Mouse (Mus musculus): ENCODE data around the gene Hnrnpa2b1.

Gene Hnrnpa2b1

DNA sequence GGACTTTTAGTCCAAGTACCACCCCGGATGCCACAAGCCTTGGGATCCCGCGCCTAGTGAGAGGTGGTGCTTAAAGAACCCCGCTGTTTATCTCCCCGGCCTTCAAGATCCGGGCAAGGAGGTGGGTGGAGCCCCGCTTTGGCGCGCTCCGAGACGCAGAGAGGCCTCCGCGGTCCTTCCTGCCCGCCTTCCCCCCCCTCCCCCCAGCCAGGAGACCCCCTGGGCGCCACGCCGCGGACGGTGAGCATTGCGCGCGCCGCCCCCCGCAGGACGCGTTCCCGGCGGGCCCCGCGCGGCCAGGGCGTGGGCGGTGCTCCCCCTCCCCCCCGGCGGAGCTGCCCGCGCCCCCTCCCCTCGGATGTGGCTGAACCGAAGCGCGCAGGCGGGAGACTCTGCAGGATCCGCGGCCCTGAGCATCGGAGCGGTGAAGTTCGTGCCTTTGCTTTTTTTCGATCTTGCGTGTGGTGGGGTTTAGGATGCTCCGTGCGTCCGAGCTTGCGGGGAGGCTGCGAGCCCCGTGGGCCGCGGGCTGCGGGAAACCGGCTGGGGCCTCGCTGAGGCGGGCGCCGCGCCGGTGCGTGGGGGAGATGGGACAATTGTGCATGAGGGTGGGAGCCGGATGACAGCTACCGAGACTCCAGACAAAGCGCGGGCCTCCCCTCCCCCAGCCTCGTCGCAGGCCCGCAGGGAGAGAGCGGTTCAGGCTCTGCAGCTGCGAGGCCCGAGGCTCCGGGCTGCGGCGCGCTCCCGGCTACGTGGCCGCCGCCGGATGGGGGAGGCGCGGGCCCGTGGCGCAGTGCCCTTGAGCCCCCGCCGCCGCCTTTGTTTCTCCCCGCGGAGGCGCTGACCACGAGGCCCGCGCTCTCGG is 851 bp upstream of the Hnrnpa2b1 start, which contains the start of gene Cbx3:
Gene Cbx3, plus strand, starts transcription at position 50 of the 868 bp plus-strand sequence.
- DNase-seq (ENCODE audit: low read depth, low spot score): peak; percentile 90

DNA sequence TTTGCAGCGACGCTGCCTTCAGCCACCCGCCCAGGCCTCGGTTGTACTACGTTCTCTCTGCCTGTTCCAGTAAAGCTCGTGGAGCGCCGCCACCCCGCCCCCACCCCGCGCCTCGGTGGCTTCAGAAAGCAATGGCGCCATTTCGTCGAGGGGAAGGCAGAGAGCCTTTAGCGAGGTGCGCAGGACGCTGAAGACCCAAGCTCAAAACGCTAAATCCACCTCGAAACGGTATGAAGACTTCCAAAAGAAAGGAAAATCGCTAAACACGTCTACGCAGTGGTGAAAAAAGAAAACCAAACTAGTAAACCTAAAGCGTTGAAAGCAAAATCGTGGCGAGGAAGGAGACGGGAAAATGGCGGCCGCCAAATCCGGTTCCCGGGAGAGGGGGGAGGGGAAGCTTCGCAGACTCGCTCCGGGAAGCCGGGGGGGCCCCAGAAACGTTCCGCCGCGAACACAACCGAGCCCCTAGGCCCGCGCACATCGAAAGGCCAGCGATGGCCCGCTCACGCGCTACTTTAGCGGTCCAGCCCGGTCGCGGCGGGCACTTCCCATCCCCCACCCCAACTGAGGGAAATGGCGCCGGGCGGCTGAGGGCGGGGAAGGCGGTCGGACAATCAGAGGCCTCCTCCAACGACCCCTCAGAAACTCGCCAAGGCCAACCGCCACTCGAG is 668 bp downstream of the Hnrnpa2b1 start:
- DNase-seq (ENCODE audit: low read depth, low spot score): peak; percentile 78

DNA sequence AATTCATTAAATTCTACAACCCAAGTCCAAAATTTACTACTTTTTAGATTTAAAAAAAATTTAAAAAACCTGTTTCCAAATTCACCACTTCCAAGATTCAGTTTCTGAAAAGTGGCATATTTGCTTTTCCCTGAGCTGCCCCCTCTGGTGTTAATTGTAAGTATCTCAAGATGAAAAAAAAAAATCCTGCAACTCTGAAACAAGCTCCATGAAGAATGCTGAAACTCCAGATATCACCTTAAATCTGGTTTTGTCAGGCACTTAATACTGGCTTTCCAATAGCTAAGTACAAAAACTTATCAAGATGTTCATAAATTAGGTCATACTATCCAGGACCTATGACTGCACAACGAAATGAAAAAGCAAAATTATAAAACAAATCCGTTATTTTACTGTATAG is 2.0 kb downstream of the Hnrnpa2b1 start:
- DNase-seq (ENCODE audit: low read depth, low spot score): no peak

DNA sequence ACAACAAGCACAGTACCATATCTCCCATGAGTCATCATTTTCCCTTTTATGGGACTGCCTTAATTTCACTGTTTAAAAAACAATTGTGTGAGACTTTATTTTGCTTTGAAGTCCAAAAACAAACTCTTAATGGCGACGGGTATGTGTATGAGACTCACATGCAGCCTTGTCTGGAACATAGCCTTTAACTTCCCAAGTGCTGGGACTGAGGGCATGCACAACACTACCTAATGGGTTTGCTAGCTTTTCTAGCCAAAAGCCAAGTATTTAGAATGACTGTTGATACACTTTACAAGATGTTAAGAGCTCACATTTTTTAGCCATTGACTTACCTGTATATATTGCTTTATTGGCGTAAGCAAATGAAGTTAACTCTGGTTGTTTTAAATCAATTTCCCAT is 9.3 kb downstream of the Hnrnpa2b1 start:
- no peak for DNase-seq (ENCODE audit: low read depth, low spot score)

DNA sequence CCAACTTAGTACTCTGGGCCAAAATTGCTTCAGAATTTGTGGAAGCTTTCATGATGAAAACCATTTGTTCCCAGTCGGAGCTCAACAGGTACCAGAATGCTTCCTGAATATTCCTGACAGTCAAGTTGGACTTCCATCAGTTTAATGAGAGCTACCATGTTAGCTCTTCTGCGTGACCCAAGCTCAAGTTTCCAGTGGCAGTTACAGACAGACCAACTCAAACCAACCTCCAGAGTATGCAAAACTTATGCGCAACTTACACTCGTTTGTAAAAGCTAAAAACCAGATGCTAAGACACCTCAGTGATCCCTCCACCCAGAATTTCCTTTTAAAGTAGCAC is 9.7 kb downstream of the Hnrnpa2b1 start:
- DNase-seq (ENCODE audit: low read depth, low spot score): no peak

DNA sequence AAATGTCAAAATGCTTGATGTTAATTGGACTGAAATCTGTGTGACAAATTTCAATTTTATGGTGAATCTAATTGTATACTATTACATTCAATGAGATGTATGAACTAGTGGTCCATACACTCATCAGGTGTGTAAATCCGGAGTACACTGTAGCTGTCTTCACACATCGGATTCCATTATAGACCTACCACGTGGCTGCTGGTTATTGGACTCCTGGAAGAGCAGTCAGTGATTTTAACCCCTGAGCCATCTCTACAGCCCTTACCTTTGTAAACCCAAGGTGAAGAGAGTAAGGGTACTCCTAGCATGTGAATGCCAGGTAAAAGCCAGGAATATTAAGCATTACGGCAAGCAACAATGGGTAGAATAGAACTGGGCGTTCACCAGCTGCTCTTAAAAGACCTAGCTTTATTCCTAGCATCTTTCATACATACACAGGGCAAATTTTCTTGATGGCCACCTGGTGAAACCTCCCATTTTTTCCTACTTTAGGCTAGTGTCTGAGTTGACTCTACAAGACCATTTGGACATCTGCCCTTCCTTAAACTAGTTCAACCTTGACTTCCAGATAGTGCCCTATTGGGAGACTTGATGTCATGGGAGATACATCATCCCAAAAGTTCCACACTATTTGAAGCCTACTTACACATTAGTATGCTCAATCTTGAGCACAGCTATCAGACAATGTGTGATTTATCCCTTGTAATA is 10.2 kb downstream of the Hnrnpa2b1 start:
- DNase-seq (ENCODE audit: low read depth, low spot score): peak; percentile 57

DNA sequence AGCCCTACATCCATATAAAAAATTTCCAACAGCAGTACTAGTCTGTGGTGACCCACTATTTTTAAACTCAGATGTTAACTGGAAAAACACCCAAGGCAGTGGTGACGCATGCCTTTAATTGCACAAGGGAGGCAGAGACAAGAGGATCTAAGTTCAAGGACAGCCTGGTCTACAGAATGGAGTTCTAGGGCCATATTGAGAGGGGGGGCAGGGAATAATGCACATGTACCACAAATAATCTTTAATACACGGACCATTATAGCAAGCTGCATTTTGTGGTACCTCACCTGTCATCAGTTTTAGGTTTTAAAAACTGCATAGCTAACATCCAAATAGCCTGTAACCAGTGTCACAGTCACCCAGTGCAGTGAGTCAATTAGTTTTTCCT is 10.8 kb downstream of the Hnrnpa2b1 start:
- DNase-seq (ENCODE audit: low read depth, low spot score): no peak

DNA sequence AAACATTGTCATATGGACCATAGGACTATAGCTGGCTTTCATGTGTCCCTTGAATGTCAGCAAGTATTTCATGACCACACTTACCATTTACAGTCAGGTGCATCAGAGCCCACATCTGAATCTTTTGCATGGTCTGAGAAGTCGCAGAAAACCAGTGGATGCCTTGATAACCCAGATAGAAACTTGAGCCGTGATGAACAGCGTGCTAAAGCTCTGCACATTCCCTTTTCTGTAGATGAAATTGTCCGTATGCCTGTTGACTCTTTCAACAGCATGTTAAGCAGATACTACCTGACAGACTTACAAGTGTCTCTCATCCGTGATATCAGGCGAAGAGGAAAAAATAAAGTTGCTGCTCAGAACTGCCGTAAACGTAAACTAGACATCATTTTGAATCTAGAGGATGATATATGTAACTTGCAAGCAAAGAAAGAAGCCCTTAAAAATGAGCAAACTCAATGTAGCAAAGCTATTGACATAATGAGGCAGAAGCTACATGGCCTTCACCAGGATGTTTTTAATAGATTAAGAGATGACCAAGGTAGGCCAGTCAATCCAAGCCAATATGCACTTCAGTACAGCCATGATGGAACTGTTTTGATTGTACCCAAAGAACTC is 11.8 kb downstream of the Hnrnpa2b1 start:
- no peak for DNase-seq (ENCODE audit: low read depth, low spot score)

DNA sequence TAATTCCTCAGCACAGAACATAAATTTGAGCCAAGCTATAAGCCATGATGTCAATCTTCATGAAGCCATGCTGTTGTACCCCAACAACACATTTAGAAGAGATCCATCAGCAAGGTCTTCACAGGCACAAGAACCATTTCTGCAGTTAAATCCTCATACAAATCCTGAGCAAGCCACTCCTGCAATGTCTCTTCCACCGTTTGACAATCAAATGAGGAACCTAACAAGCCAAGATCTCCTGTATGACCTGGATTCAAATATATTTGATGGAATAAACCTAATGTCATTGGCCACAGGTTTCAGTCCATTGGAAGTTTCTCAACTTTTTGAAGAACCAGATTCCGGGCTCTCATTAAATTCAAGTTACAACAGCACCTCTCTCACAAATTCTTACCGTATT is 12.4 kb downstream of the Hnrnpa2b1 start:
- no peak for DNase-seq (ENCODE audit: low read depth, low spot score)

DNA sequence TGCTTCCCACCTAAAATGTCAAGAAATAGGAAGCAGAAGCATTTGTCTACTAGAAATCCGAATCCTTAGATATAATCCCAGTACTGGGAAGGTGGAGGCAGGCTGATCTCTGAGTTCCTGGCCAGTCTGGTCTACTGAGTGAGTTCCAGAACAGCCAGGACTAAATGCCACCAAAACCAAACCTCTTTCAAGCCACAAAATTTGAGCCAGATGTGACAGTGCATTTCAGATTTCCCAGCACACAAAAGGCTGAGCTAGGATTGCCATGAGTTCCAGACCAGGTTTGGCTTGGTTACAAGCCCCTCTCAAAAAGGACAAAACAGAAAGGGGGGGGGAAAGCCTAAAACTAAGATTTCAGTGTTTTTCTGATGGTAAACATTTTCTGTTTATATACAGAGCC is 13.5 kb downstream of the Hnrnpa2b1 start:
- no peak for DNase-seq (ENCODE audit: low read depth, low spot score)

DNA sequence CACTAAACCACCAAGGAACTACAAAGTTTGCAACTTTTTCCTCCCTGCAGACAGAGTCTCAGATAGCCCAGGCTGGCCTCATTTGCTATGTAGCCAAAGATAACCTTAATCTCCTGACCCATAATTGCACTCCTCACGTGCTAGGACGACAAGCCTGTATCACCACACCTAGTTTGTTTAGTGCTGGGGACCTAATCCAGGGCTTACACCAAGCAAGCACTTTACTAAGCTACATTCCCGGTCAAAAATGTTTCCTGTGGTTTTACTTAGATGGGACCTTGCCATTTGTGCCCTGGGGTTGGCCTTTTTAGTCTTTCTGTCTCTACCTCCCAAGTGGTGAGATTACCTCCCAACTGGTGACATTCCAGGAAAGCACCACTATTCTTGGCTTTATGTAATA is 14.7 kb downstream of the Hnrnpa2b1 start:
- DNase-seq (ENCODE audit: low read depth, low spot score): no peak

DNA sequence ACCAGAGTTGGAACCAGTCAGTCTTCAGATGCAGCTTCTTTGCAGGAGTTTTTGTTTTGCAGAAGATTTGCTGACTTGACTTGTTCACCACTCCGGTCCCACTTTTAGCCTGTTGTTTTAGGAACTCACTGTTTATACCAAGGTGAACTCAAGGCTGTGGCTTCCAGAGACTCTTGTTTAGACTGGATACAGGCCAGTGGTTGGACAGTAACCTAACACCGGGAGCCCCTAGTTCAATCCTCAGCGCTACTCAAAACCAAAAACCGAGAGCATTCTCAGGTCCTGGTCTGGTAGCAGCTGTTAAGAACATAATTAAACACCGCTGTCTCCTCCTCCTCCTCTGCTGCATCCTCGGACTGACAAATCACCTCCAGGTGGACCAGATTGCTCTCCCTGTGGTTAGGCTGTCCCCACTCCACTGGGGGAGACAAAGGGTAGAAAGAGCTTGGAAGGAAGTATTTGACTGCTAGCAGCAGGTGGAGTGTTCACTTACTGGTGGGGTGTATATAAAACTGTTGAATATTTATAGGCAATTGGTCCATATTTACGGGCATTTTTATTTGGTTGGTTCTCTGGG is 16.7 kb downstream of the Hnrnpa2b1 start:
- no peak for DNase-seq (ENCODE audit: low read depth, low spot score)

DNA sequence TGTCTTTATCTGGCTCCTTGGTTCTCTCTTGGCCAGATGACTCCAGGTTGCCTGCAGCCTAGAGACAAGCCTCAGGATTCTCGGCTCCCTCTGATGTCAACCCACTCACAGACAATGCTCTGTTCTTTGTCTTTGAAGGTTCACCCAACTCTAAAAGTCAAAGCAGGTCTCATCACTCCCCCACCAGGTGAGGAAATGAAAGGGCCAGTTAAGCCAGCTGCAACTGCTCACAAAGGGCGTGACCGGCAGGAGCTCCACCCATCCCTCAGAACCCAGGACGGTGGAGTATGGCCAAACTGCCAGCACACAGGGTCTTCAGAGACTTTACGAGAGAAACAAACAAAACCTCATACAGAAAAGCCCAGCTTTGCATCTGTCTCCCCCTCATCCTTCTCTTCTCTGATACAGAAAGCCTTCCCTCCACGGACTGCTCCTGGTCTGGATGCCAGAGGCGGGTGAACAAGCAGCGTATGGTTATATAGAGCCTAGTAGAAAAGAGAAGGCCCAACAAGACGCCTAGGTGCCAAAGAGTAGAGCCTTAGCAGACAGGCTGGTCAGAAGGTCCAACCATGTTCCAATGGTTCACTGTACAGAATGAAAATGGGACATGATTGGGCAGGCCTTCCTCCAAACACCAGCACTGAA is 27.4 kb downstream of the Hnrnpa2b1 start:
- no peak for DNase-seq (ENCODE audit: low read depth, low spot score)

DNA sequence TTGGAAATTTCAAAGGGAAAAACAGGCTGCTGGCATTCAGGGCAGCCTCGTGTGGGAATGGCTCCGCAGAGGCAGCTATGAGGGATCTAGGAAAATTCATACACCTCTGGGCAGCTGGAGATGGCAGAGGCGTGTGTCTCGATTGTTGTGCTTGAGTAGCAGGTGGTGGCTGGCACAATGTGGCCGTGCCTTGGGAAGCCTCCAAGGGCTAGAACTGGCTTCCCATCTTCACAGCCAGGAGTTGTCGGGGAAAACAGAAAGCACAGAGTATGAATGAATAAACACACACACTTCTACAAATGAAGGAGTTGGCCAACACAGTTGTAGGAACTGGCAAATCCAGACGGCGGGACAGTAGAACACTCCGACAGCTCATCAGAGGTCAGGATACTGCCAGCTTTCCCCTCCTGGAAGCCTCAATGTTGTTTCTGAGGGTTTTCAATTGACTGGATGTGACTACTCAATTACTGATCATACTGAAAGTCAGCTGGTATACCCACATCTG is 30.8 kb downstream of the Hnrnpa2b1 start:
- DNase-seq (ENCODE audit: low read depth, low spot score): no peak

DNA sequence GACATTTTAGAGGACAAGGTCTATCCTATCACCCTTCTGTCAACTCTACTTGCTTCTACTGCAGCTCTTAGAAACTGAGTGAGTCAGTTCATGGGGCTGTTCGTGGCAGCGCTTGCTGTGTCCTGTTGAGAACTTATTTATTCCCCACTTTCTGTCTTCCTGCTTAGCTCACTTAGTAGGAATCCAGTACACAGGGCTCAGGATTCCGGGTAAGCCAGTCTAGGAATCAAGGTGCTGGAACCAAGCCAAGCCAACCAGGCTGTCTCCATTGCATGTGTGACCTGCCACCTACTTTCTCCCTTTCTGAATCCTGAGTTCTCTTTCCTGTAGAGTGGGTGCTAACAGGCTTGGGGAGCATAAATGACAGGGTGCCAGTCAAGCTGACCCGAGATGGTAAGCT is 32.0 kb downstream of the Hnrnpa2b1 start:
- DNase-seq (ENCODE audit: low read depth, low spot score): no peak

DNA sequence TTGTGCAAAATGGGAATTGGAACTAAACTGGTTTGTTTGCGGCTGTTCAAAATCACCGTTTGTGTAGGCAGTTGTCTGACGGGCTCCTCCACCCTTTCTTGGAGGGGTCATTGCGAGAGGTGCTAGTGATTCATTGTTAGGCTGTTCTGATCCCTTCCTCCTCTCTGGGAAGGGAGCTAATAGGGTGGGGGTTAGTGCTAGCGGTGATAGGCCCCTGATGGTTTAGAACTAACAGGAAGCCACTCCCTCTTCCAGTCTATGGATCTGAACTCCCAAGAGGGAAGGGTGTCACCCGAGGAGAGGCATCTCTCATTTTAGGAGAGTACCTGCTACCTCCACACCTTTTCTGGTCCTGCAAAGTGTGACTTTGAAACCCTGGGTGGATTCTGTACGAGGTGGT is 35.4 kb downstream of the Hnrnpa2b1 start:
- DNase-seq (ENCODE audit: low read depth, low spot score): no peak

DNA sequence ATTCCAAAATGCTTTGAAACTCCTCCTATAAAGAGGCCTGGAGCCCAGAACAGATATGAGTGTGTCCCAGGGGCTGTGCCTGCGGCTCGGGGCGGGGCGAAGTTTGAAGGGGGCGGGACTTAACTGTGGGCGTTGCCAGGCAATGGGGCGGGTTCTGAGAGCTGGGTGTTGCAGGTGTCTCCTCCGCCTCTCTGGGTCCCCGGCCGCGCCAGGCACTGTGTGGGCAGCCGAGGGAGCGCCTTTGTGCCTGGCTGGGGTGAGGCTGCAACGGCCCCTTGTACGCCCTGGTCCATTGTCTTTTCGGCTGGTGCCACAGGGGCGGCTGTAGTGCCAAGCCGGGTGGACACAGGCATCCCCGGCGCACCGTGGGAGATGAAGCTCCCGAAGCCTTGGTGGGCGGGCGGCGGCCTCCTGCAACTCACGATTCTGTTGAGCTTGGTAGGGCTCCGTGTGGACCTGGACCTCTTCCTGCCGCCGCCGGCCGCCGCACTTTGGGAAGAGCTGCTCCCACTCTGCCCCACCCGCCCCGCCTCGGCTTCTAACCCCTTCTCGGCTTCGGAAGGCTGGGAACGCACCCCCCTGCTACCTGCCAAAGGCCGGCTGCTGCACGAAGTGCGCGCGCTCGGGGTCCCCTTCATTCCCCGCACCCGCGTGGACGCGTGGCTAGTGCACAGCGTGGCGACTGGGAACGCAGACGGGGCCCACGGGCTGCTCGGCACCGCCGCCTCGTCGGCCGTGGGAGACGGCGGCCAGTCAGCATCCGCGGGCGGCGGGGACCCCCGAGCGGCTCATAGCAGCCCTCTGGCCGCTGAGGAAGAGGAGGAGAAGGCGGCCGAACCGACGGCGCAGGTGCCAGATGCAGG is 36.9 kb downstream of the Hnrnpa2b1 start, which contains the start of gene Nfe2l3:
Gene Nfe2l3, plus strand, starts transcription at position 136 of the 863 bp plus-strand sequence.
- no peak for DNase-seq (ENCODE audit: low read depth, low spot score)

DNA sequence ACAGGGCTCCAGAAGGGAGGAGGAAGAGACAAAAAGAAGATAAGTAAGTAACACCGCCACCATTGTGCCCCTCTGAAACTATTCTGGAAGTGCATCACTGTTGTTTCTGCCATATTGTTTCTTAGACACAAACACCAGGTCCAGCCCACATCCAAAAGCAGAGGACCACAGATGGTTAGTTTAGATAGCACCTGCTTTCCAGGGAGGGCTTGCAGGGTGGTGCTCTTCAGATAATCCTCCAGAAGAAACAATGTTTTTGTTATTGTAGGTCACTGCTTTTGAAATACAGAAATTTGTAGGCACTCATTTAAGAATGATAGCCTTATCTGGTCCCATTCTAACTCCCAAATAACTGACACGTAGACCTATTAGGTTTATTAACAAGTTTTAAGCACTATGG is 45.2 kb downstream of the Hnrnpa2b1 start:
- DNase-seq (ENCODE audit: low read depth, low spot score): no peak

DNA sequence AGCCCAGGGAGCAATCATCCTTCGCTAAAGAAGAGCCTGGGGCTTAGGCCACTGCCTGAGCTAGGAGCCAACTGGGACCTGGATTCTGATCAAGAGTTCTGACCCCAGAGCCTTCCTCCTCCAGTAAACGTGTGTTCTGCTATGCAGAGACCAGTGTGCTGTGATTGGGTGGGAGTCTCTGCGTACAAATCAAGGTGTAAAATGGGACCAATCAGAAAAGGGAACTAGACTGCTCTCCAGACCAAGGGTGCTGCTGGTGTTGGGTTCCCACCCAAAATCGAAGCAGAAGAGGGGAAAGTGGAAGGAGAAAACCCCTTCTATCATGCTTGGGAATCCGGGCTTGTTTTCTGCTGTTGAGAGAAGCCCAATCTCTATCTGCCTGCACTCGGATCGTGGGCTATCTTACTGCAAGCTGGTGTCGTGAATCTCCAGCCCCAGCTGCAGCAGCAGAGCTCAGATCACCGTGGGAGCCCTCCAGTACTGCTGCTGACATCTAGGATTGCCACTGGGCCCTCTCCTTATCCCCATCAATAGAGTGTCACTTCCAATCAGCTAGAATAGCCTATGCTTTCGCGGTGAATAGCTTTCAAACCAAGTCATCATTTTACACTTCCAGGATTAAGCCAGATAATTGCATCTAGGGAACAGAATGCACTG is 46.1 kb downstream of the Hnrnpa2b1 start:
- no peak for DNase-seq (ENCODE audit: low read depth, low spot score)

Data from forelimb bud, embryonic 11.5 days (tissue).